Mouse (Mus musculus) adrenal gland, postnatal 36 days (tissue): ENCODE data around the gene Hoxa3. TPM values are rescaled to one million over a fixed set of nuclear protein-coding genes. Genes with fewer than 3 reads are reported as not detected.
A peak's percentile ranks its signal among the peaks of the same experiment; 100 is the strongest.

Source experiments
- DNase-seq, 2 experiments: peaks; one replicate each; pipeline ENCODE4 v3.0.0; 2021; ENCODE audit warnings: mixed read lengths in 1 of 2
- long read RNA-seq, 2 experiments: library from polyadenylated mRNA; stranded (forward); transcript quantifications; one replicate each; pipeline ENCODE4 v2.0.0; 2021; ENCODE audit warnings: borderline sequencing depth in 2 of 2
- total RNA-seq, 2 experiments: library from RNA; stranded (reverse); gene quantifications; 2 replicates each; pipeline ENCODE4 v1.2.3; 2021

The Hoxa3 gene
- total RNA-seq = 1 to 10 TPM; 3.7 TPM
- long read RNA-seq, experiment 1, partial matches to known transcripts = 1 of 3 reads
- long read RNA-seq, experiment 1, other reads (novel, unspliced or antisense) = 2 of 3 reads
- long read RNA-seq, experiment 2, partial matches to known transcripts = 0 of 1 reads
- long read RNA-seq, experiment 2, other reads (novel, unspliced or antisense) = 1 of 1 reads

DNA sequence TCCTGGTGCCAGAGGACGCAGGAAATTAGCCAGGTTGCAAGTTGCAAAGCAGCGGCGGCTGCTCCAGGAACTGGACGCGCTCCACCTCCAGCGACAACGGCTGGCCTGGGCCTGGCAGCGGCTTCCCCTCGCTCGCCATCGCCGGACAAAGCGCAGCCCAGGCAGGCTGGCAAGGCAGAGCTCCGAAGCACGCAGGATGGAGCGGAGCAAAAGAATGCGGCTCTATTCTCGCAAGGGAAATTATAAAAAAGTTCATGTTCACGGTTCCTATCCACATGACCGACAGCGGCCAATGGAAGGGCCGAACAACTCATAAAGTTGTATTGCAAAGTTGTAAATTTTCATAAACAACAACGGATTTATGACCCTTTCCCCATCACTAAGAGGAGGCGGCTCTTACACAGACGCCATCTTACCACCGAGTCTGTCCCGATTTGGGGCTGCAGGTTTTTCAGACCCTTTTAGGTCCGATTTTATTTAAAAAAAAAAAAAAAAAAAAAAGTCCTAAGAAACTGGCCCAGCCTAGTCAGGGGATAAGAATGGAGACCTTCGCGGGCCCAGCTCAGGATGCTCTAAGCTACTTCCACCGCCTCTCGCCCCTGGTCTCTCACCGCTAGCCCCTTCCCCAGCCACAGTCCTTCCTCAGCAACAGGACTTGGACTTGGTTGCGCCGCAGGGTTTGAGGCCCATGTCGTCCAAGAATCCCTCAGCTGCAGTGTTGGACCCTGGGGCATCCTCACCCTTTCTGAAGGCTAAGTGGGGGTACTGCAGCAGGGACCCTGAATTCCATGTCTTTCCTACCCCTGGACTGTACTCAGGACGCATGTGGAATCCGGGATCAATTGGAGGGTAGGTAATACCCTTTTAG lies at the start of gene Hoxa3, which contains the start of gene Gm28308:
Gene Hoxa3 (minus strand): TSS at position 218 of the 868 bp plus-strand sequence.
Gene Gm28308 (minus strand): TSS at position 221 of the 868 bp plus-strand sequence.
- DNase-seq = peak; percentile 72 to 83

DNA sequence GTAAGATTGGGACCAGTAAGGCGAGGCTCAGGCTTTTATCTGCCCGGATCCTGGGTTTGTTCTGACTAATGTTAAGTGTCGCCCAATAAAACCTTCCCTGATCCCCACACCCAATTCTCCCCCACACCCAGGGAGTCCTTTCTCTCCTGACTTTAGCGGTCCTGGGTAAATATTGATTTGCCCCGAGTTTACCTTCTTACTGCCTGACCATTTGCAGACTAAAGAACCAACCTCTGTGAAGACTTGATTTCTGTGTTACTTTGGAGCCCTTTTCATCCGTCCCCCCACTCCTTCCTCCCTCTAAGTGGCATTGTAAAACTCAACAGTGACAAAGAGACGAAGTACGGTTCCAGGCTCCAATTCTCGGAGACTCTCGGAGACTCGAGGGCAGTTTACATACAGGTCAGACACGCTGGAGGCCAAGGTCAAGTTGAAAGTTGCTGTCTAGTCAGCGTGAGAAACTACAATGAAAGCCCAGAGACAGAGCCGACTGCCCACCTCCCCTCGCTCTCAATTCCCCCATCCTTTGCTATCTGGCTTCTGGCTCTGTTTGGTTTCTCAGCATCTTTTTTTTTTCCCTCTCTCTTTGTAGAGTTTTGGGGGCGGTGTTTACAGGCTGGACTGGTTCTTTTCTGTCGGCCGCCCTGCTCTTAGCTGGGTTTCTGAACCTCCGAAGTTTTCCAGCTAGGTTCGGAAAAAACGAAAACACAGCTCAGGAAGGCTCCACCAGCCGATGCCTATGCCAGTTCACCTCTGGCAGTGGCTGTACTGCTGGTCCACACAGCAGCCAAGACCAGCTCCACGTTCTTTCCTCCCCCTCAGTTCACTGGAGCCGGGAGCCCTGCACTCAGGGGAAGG lies 49.6 kb upstream of the Hoxa3 start:
- no peak for DNase-seq

DNA sequence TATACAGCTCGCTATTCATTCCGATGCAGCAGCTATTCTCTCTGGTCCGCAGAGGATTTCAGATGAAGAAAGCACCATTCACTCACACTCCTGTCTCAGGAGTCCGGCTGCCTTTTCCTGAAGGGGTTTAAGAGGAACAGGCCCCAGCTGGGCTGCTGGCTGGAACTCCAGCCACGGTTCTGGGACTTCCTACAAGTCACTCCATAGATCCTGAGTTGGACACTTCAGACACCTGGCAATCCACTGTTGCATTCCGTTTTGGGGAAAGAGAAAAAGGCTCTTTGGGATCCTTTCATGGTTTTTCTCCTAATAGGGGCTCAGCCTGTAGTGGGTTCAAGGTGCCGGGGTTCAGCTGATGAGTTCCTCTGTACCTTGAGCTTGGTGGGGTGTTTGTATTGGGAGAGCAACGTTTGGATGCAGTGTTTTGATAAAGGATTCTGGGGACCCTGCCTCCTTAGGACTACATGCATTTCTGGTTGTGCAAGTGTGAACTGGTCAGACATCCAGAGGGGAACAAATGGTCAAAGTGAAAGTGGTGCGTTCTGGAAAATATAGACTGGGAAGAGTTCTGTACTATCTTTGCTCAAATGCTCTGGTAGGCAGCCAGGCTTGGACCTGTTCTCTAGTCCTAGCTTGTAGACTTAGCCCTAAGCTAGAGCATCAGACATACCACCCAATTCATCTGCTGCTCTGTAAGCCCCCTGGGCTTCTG lies 48.8 kb upstream of the Hoxa3 start:
- no peak for DNase-seq

DNA sequence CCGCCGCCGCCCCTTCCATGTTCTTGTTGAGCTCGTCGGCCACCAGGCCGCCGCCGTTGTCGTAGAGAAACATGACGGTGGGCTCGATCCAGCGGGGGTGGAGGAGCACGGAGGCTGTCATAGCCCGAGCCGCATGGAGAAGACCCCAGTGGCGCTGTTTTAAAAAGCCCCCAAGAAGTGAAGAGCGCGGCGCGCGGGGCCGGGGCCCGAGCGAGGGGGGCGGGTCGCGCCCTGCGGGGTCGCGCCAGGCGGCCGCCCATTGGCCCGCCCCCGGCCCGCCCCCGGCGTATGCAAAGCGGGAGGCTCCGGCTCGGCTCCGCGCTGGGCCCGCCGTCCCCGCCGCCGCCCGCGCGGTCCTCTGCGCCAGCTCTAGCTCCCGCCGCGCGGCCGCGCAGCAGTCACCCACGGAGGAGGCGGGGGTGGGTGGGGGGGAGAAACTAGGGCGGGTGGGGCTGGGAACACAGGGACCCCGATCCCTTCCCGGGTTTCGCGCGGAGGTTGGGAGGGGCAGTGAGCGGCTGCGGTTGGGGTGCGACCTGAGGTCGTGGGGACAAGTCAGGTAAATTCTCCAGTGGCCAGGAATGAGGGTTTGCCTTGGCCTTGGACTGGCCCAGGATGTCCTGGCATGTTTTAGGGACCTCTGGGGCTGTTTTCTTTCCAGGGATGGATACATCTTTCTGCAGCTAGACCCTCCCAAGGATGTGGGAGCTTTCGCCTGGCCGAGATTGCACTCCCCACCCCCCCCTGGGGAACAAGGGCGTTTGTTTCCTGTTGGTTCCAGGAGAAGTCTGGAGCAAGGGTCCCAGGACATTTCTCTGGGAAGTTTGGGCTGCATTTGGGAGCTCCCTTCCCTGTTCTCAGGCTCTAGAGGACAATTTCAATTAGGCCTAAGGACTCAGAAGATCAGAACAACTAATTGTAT lies 47.8 kb upstream of the Hoxa3 start, which contains the start of gene Hoxa13:
Gene Hoxa13 (minus strand): TSS at position 227 of the 922 bp plus-strand sequence.
- peak in 1 of 2 experiments; percentile 45 for DNase-seq

DNA sequence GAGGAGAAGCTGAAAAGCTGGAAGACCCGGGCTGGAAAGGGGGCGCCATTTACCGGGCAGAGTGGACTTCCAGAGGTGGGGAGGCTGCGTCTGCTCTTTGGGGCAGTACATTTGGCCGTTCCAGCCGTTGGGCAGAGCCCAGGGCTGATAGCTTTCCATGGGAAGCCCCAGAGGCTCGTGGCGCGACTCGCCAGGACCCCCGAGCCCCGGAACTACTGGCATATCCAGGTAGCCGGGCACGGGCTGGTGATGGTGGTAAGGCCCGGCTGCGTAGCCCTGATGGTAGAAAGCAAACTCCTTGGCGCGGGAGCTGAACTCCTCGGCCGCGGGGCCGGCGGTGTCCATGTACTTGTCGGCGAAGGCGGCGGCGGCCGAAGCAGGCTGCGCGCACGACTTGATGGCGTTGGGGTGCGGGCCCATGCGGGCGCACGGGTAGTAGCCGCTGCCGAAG lies 46.7 kb upstream of the Hoxa3 start:
- no peak for DNase-seq

DNA sequence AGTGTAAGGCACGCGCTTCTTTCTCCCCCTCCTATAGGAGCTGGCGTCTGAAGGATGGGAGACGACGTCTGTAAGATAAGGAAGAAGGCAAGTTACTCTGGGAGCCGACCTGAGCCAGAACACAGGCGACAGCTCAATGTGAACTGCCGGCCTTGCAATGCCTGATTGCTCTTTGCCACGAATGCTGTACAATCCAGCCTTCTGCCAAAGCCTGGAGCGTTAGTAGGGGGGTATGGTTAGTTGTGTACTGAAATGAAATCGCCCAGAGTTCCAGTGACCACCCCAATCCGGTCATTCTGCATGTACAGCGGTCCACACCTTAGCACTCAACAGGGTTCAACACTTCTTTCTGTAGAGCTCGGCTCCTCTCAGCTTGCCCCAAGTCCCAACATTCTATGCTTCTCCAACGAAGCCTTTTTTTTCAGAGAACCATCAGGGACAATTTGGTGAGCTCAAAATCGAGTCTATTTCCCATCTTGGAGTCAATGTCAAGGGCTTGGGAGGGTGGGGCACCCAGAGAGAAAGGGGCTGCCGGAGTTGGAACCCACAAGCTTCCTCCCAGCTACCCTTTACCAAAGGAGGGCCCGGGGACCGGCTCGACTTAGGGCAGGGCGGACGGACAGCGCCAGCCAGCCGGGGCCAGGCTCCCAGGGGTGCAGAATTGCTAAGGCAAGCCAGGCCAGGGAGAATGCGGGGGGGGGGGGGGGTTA lies 46.1 kb upstream of the Hoxa3 start:
- DNase-seq = no peak

DNA sequence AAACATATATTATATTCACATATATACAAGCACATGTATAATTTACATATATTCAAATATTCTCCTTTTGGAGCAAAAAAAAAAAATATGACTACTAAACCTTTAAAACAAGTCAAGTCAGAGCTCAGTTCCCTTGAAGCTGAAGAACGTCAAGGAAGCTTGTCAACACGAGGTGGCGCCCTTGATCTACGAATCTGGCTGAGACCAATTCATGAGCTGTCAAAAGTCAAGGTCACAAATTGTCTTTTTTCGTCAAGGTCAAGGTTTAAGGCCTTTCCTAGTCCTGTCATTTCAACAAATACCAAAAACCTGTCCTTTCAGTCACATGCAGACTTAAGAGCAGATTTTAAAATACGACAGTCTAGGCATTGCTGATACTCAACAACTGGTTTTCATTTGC lies 43.8 kb upstream of the Hoxa3 start:
- peak; percentile 79 to 80 for DNase-seq

DNA sequence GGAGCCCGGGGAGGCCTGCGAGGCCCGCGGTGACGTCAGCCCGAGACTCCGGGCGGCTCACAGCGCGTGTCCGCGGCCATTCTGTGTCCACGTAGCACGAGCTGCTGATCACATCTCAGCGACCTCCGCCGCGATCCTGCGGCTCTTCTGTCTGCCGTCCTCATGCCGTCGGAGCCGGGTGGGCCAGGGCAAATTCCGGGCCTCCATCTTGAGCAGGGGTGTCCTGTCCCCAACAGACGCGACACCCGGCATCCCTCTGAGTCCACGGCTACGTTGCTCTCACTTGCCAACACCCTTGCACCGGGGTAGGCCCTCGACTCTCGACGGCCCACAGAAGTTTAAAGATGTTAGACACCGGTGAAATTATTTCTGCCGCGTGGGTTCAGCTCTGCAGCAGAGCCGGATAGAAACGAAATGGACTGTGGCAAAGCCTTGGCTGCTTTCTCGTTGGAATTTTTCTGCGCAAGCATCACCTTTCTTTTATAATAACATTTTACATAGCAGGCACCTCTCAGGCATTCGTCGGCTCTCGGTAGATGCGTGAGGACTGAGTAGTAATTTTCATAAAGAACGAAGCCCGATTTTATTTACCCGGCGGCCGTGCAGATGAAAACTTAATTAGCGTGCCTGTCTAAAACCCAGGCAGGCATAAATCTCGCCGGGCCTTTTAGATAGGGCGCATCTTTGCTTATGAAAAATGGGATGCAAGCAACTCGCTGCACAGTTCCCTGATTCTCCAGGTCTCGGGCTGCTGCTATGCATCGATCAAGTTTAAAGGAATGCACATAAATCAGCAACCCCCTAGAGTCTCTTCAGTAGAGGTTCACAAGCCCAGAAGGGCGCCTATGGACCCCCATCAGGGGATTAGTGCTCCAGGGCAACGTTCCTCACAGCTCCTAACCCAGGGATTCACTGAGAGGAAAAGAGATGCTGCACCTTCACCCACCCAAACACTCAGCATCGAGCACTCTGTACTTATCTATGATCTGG lies 40.7 kb upstream of the Hoxa3 start:
- no peak for DNase-seq

DNA sequence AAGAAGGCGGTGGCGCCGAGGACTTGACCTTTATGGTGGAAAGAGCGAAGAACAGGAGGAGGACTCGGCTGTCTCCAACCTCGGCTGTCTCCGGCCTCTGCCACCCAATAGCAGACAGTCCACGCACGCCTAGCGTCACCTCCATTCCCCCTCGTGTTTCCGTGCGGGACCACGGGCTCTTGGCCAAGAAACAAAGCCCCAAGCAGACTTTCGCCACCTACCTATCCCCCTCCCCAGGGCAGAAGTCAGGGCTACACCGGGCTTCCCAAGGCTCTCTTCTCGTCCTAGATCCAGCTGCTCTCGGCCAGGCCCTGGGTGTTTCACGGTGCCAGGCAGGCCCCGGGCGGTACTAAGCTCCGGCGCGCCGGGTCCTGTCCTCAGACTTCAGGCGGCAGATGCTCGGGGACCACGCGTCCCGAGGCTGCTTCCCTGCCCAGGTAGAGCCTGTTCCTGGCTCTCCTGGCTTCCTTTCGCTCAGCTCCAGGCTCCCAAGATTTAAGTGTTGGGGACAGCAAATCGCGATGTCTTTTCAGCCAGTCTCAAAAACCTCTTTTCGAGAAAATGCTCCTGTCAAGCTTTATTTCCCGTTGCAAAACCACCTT lies 39.7 kb upstream of the Hoxa3 start:
- DNase-seq = no peak

DNA sequence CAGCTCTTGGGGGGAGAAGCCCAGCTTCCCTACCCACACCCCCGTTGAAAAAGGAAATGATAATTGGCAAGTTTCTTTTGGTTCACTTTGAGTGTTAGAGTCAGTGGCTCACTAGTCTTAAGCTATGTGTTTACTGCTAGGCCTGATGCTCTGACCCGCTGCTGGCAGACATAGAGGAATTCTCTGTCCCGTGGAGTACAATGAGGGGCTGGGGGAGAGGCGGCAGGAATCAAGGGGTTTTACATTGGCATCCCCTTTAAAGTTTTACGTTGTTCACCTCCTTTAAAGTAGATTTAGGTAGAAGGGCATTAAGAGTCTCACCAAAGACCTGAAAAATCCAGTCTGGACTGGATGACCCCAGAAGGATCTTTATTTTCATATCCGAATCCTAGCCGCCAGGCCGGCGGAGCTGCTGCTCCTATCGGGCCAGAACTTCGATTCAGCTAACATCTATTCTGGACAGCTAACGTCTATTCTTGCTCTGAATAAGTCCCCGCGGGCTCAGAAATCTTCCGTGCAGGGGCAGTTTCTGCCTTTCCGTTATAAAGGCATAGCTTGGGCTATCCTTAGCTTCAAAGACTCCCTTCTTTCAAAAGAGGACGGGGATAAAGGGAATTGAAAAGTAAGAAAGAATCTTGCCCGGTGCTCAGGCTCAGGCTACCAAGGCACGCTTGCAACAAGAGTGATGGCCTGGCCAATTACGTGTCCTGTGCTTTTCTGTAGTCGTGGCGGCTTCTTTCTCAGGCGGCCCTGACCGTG lies 39.1 kb upstream of the Hoxa3 start:
- DNase-seq = no peak

DNA sequence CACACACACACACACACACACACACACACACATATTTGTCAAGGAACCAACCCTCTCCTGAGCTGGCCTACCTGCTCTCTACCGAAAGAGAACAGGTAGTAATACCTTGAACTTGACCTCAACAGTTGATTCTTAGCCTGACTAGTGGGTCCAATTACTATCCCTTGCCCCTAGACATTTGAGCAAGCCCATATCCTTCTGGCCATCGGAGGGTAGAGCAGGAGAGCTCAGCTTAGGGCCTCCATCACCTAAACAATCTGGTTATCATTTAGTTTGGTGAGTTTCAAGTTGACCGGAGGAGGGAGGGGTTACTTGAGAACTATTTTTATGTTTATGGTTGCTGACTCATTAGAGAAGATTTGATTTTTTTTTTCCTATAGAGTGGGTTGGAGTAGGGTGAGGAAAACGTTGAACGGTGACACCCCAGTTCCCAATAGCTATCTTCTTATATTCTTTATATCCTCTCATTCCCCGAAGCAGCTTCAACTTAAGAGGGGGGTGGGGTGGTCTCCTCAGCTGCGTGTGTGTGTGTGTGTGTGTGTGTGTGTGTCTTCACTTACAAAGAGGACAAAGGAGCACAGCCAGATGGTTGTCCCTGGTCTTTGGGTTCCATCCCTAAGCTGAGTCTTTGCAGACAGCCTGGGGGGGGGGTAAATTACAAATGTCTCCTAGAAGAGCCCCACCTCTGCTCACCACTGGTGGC lies 38.2 kb upstream of the Hoxa3 start:
- no peak for DNase-seq

DNA sequence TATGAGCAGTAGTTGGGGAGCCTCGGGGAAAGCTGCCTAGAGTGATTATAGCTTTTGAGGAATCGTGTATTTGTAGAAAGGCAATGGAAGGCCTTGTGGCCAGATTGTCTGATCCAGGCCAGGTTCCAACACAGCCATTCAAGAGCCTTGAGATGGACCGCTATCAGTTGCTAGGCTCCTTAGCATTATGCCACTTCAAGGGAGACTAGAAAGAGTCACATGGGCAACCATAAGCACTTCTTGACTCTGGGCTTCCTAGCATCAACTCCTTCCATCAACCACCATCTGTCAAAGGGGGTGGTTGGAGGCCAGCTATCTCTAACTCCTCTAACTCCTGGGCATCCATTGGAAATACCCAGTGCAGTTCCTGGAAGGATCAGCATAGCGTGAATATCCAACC lies 36.7 kb upstream of the Hoxa3 start:
- no peak for DNase-seq

DNA sequence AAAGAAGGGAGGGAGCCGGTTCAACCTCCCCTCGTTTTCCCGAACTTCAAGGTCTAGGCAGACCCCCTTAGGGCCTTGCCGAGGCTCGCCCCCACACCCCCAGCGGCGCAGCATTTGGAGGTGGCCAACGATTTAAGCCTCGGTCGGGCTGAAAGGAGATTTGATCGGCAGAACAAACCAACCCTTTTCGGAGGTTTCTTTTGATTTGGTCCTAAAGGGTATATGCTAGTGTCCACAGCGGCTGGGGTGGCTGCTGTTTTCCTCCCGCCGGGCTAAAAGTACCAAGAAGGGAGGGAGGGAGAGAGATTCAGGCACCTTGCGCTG lies 36.2 kb upstream of the Hoxa3 start:
- DNase-seq = no peak

DNA sequence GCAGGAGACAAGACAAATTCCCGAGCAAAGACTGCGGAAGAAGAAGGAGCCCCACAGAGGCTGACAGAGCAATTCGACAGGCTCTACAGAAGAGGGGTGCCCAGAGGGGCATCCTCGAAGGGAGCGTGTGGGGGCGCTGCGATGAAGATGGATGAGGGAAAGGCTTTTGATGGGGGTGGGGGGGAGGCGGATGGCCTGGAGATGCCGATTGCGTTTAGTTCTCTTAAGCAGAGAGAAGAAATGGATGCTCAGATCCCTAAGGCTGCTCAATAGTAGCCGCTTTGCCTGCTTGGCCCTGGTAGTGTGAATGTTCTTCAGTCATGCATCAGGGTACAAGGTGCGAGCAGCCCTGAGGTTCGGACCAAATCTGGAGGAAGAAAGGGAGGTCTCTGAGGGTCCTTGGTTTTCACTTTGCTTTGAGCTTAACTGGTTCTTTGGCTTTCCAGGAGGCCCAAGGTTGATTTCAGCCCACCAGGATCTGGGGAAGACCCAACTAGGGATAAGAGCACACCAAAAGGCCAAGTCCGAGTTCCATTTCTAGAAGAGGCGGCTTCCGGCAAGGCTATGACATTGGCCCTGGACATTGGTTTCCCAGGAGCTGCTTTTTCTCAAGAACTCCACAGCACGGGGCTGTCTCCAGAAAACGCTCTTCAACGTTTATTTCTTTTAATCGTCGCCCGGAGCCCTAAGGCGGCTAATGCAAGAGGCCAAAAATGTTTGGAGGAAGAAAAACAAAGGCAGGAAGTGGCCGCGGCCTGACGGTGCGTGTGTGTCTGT lies 35.7 kb upstream of the Hoxa3 start:
- DNase-seq = no peak

DNA sequence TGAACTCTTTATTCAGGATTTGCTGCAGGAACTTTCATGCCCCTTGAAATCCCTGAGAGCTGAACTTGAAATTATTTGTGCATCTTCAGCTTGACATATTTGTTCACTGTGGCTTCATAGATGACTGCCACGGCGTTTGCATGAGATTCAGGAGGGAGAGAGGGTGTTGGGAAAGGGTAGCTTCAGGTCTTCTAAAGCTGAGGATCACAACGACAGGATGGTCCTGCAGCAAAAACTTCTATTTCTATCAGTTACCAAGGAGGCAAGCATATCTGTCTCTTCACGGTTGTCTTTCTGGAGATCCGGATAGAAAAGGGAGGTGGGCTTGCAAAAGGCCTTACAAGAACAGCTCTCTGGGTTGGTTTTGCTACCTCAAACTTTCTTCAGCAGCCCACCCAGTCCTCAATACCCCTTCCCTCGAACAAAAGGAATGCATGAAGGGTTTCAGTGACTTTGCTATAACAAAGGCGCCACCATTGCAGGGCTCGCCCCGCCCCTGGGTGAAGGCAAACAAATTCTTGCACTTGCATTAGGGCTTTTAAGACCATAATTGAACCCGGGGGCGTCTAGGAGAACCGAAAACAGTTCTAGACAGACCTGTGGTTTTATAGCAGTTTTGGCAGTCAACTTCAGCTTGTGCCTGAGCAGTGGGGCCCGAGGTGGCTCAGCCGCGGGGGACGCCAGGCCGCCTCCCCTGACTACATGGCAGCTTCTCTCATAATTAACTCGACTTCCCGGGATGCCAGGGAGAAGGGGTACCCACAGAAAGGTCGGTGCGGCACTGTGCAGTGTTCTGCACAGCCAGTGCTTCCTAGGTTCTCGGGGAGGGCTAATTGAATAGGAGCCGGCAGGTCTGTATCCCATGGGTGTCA lies 34.9 kb upstream of the Hoxa3 start:
- no peak for DNase-seq
